Mouse (Mus musculus): ENCODE measurements around the gene Ctdnep1.

DNA sequence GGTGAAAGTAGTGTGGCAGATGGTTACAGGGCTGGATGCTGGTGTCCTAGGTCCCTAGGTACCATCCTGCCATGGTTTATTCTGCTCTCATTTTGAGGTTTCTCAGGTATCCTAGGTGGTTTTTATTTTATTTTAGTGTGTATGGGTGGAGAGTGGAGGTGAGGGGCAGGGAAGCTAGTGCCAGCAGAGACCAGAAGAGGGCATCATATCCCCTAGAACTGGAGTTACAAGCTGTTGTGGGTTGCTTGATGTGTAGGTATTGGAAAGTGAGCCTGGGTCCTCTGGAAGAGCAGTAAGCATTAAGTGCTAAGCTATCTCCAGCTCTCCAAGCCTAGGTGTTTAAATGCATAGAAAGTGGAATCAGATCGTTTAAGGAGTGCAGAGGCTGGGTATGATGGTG is 28.7 kb upstream of the Ctdnep1 start:
- TF ChIP-seq POLR2A (IDR thresholded peaks at IDR 0.05; ENCODE audit: low read depth, low read length) (no peak), CTCF (IDR thresholded peaks at IDR 0.05; ENCODE audit: borderline replicate concordance, insufficient read depth, low read length) (no peak)
